Comparison of ENCODE assay signal across 25 mouse cellular contexts in the genomic region with DNA sequence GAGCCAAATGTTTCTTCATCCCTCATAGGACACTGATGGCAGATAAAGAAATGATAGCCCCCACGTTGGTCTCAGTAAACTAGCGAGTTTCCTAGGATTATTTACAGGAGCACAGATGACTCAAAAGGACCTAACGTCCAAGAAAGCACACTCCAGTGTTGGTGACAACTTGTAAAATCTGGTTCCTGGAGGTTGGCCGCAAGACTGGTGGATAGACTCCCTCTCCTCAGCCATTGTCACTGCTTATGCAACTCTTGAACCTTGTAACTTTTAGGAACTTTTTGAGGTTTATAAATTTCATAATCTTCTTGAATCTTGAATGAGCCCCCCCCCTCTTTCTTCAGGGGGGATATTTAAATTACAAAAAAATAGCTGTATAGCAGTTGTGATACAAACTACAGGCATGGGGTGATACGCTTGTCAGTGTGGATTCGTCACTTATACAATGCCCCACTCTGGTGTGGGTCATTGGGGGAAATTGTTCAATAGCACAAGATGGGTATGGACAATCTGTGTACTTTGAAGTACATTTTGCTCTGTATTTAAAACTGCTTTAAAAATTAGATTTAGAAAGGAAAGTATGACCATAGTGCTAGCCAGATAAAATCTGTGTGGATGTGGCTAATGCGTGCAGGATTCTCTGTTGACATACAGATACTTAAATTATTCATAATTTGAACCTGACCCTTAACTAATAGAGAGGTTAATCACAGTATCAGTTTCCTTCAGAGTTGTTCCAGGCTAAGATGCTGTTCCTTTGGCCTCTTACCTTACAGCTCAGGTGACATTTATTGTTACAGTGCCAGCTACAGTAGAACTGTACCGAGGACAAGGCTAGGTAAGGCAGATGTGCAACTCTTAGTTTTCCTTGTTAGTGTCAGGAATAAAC.
"Had no signal": no experiment of that assay in that cellular context is flagged by ENCODE, and none has a peak within 500 bp of the region (broad histone marks: within the 10 kb centered on the region; RNA-seq: fewer than 3 reads in every experiment).

No protein-coding gene starts in this region.

- H3K36me3 ChIP-seq: heart, embryonic 13.5 days; heart, embryonic 15.5 days; hindbrain, embryonic 15.5 days; kidney, embryonic 15.5 days; limb, embryonic 13.5 days; limb, embryonic 15.5 days had no signal

- H3K4me3 ChIP-seq: heart, adult 2 months; heart, embryonic 13.5 days; heart, embryonic 15.5 days; hindbrain, embryonic 15.5 days; kidney, embryonic 15.5 days; limb, embryonic 13.5 days; limb, embryonic 15.5 days had no signal

- H3K27ac ChIP-seq: heart, adult 2 months; heart, embryonic 13.5 days; heart, embryonic 15.5 days; hindbrain, embryonic 15.5 days; hindbrain, postnatal 0 days; kidney, embryonic 15.5 days; kidney, postnatal 0 days; limb, embryonic 13.5 days; limb, embryonic 15.5 days had no signal

- DNase-seq: forebrain, postnatal 0 days; gastrocnemius, postnatal 14 days; gastrocnemius, postnatal 36 days; heart, adult 11 months; heart, adult 2 months; heart, postnatal 14 days; heart, postnatal 36 days; kidney, adult 11 months; kidney, adult 2 months; kidney, adult 9 months; kidney, postnatal 14 days; kidney, postnatal 36 days; layer of hippocampus, adult 9-11 months; layer of hippocampus, postnatal 36 days; left cerebral cortex, postnatal 4 days had no signal

- H3K27me3 ChIP-seq: heart, embryonic 13.5 days; heart, embryonic 15.5 days; hindbrain, embryonic 15.5 days; kidney, embryonic 15.5 days; limb, embryonic 13.5 days; limb, embryonic 15.5 days had no signal

- H3K9ac ChIP-seq: forebrain, postnatal 0 days; heart, embryonic 13.5 days; heart, embryonic 15.5 days; hindbrain, embryonic 15.5 days; kidney, embryonic 15.5 days; limb, embryonic 13.5 days; limb, embryonic 15.5 days had no signal

- H3K4me1 ChIP-seq: limb, embryonic 13.5 days; limb, embryonic 15.5 days had no signal

- H3K9me3 ChIP-seq: heart, embryonic 13.5 days; heart, embryonic 15.5 days; hindbrain, embryonic 15.5 days; kidney, embryonic 15.5 days; limb, embryonic 13.5 days; limb, embryonic 15.5 days had no signal

- ATAC-seq: forebrain, postnatal 0 days; hindbrain, postnatal 0 days; intestine, embryonic 16.5 days had no signal

- H3K4me2 ChIP-seq: heart, embryonic 11.5 days; heart, embryonic 13.5 days; heart, embryonic 15.5 days; hindbrain, embryonic 15.5 days; kidney, embryonic 15.5 days; limb, embryonic 13.5 days; limb, embryonic 15.5 days had no signal
